Mouse (Mus musculus): ENCODE measurements at regions not wholly inside any gene's neighbourhood (a gene's known extent, or its start where the extent isn't known, plus 50 kb on each side); places are given as distances from the start of the nearest gene placed in this dataset.

DNA sequence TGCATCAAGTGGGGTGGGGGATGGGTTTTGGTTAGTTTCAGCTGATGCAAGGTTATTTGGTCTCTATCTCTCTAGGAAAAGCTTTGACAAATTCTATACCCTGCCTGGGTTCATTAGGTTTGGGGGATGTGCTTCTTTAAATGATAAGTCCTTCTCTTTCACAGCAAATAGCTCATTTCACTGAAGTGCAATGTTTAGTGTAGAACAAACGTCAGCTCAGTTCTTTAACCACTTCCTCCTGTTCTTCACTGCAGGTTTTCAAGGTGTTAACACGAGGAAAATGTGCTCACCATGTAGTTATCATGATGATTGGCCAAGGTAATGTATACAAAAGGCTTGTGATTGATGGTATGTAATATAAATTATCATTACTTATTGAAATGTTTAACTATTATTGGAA is 659.5 kb upstream of the A1bg start:
- no peaks in the 10 kb centered on the region for H3K27me3 ChIP-seq
- no peak overlapping the region for H3K9ac ChIP-seq
- H3K36me3 ChIP-seq: no peaks in the 10 kb centered on the region
- H3K4me2 ChIP-seq (replicated peaks): no peak overlapping the region
- no peak for ATAC-seq (ENCODE audit: insufficient number of reproducible peaks, low FRiP score, low TSS enrichment, low read depth)
- 59% methylated on average over 2 of the region's 2 CpGs for WGBS
- no peaks in the 10 kb centered on the region for H3K4me1 ChIP-seq
- no peak overlapping the region for H3K4me3 ChIP-seq (replicated peaks)
- H3K27ac ChIP-seq (replicated peaks): no peak overlapping the region
- no peaks in the 10 kb centered on the region for H3K9me3 ChIP-seq (replicated peaks)

DNA sequence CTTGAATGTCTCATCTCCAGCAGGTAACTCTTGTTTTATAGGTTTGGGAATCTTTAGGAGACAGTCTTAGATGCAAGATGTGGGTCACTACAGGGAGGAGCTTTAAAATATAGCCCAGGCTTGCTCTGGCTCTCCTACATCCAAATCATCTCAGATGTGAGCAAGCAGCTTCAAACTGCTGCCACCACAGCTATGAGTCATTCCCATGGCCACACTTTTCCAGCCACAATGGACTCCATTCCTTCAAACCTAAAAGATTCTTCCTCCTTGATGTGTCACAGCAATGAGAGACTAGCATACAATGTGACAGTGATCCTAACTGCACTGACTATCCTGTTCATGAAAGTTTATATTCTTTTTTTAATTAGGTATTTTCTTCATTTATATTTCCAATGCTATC is 640.5 kb upstream of the A1bg start:
- H3K36me3 ChIP-seq: no peaks in the 10 kb centered on the region
- H3K9me3 ChIP-seq (replicated peaks): no peaks in the 10 kb centered on the region
- no peak overlapping the region for H3K27ac ChIP-seq (replicated peaks)
- no peak for ATAC-seq (ENCODE audit: insufficient number of reproducible peaks, low FRiP score, low TSS enrichment, low read depth)
- no peak overlapping the region for H3K9ac ChIP-seq
- H3K4me3 ChIP-seq (replicated peaks): no peak overlapping the region
- no peaks in the 10 kb centered on the region for H3K27me3 ChIP-seq
- no peaks in the 10 kb centered on the region for H3K4me1 ChIP-seq
- no peak overlapping the region for H3K4me2 ChIP-seq (replicated peaks)

DNA sequence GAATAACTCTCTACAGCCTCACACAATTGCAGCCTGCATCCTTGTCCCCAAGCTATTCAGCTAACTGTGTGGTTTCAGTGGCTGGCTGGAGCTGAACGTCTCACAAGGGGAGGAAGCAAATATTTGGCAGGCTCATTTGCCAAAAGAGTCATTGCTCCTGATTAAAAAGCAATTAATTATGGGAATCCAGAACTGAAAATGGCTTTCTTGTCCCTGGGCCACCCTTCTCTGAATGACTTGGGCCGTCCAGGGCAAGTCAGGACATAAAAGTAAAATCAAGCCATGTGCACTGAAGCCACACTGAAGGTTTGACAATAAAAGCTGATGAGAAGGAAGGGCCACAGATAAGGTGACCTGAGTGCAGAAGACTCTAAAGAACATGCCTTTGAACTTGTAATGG is 639.4 kb upstream of the A1bg start:
- Histone ChIP-seq H3K4me1 (no peaks in the 10 kb centered on the region), H3K4me3 (replicated peaks) (no peak overlapping the region), H3K27me3 (no peaks in the 10 kb centered on the region), H3K36me3 (no peaks in the 10 kb centered on the region), H3K4me2 (replicated peaks) (no peak overlapping the region), H3K9ac (no peak overlapping the region), H3K27ac (replicated peaks) (no peak overlapping the region), H3K9me3 (replicated peaks) (no peaks in the 10 kb centered on the region)
- no peak for ATAC-seq (ENCODE audit: insufficient number of reproducible peaks, low FRiP score, low TSS enrichment, low read depth)
- 39% methylated on average over 2 of the region's 2 CpGs for WGBS

DNA sequence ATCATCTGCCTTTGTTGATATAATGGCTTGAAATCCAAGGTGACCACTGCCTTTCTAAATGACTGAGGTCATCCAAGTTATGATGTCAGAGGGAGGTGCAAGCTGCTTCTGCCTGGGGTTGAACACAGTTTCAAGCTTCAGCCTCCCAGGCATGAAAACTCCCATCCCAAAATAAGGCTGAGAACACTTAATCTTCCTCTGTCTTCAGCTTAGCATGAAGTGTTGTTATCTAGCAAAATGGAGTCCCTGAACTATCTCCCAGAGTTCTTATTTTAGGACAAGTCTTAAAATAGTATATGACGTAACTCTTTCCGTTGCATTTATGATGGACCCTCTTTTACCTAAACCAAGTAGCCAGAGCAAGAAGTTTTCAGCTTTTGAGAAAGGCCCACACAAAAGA is 631.1 kb upstream of the A1bg start:
- Histone ChIP-seq H3K27me3 (no peaks in the 10 kb centered on the region), H3K27ac (replicated peaks) (no peak overlapping the region), H3K4me1 (no peaks in the 10 kb centered on the region), H3K4me3 (replicated peaks) (no peak overlapping the region), H3K4me2 (replicated peaks) (no peak overlapping the region), H3K36me3 (no peaks in the 10 kb centered on the region), H3K9me3 (replicated peaks) (no peaks in the 10 kb centered on the region), H3K9ac (no peak overlapping the region)
- ATAC-seq (ENCODE audit: insufficient number of reproducible peaks, low FRiP score, low TSS enrichment, low read depth): no peak
- 87% methylated on average over 2 of the region's 2 CpGs for WGBS

DNA sequence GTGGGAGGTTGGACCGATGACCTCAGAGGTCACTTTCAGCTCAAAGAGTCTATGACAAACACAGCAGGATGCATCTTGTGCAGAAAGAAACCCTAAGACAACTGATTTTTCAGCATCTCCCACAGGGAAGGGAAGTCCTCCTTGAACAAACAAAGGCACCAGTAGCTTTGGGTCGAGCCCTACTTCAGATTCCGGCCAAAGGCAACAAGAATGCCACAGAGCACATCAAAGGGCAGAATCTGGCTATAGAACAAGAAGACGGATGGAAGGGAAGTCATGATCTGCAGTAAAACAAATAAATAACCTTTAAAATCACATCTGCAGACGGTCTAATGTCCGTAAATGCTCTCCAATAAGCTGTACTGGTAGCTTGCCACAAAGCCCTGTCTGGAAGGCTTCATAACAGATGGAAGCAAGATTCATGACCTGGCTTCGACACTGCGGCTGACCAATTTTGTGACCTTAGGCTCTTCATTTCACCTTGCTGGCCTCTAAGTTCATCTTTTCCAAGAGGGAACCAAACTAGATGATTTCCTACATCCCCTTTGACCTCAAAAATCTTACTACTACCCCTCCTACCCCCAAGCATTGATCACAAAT is 630.4 kb upstream of the A1bg start:
- Histone ChIP-seq H3K9ac (no peak overlapping the region), H3K4me2 (replicated peaks) (no peak overlapping the region), H3K36me3 (no peaks in the 10 kb centered on the region), H3K9me3 (replicated peaks) (no peaks in the 10 kb centered on the region), H3K27ac (replicated peaks) (no peak overlapping the region), H3K27me3 (no peaks in the 10 kb centered on the region), H3K4me1 (no peaks in the 10 kb centered on the region), H3K4me3 (replicated peaks) (no peak overlapping the region)
- 50% methylated on average over 8 of the region's 8 CpGs for WGBS
- no peak for ATAC-seq (ENCODE audit: insufficient number of reproducible peaks, low FRiP score, low TSS enrichment, low read depth)

DNA sequence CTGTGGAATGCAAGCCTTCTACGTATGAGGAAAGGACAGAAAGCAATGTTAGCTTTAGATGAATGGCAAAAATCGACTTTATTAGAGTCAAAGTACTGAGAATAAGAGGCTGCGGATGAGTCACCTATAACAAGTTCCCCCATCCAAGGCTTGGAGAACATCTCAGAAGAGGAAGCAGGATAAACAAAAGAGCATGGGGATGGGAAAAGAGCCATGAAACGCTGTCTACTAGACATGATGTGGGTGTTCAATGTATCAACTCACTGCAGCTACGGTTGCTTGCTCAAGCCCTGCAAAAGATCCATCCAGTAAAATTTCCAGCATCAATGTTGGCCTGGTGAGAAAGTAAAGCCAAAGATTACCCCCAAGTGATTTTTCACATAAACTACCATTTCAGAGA is 628.4 kb upstream of the A1bg start:
- no peaks in the 10 kb centered on the region for H3K36me3 ChIP-seq
- H3K9ac ChIP-seq: no peak overlapping the region
- WGBS: 84% methylated on average over 5 of the region's 5 CpGs
- no peak for ATAC-seq (ENCODE audit: insufficient number of reproducible peaks, low FRiP score, low TSS enrichment, low read depth)
- H3K9me3 ChIP-seq (replicated peaks): no peaks in the 10 kb centered on the region
- H3K4me1 ChIP-seq: no peaks in the 10 kb centered on the region
- H3K4me3 ChIP-seq (replicated peaks): no peak overlapping the region
- no peak overlapping the region for H3K4me2 ChIP-seq (replicated peaks)
- H3K27ac ChIP-seq (replicated peaks): no peak overlapping the region
- H3K27me3 ChIP-seq: no peaks in the 10 kb centered on the region

DNA sequence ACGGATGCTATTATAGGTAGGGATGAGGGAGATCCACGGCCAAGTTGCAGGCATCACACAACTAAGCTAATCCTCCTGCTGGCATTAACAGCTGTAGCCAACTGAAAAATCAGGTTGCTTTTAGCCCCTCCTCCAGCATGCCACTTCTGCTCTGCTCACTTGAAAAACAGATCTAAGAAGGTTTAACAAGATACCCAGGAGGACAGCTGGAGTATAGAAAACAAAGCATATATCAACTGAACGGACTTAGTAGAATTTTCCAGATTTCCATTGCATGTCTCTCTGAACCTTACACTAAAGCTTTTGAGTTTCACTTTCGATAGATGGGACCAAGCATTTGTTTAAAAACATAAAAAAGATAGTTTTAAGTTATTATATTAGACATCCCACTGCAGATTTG is 625.6 kb upstream of the A1bg start:
- H3K9ac ChIP-seq: no peak overlapping the region
- H3K9me3 ChIP-seq (replicated peaks): no peaks in the 10 kb centered on the region
- no peaks in the 10 kb centered on the region for H3K36me3 ChIP-seq
- H3K27ac ChIP-seq (replicated peaks): no peak overlapping the region
- H3K4me1 ChIP-seq: no peaks in the 10 kb centered on the region
- no peak overlapping the region for H3K4me2 ChIP-seq (replicated peaks)
- H3K27me3 ChIP-seq: no peaks in the 10 kb centered on the region
- 69% methylated on average over 4 of the region's 4 CpGs for WGBS
- ATAC-seq (ENCODE audit: insufficient number of reproducible peaks, low FRiP score, low TSS enrichment, low read depth): no peak
- H3K4me3 ChIP-seq (replicated peaks): no peak overlapping the region

DNA sequence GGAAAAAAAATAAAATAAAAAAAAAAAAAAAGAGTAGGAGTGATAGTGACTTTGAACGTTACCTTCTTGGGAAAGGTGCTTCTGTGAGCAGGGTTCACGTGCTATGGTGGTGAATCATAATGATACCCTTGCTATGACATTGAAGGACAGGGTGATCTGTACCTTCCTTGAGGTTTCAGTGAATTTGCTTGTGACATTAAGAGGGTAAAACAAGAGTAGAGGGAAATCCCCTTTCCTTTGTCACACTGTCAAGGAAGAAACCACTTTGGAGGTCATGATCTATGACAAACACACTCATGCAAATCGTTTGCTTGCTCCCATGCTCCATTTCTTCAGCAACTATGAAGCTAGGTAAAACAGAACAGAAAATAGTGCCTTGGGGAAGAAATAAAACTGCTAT is 623.8 kb upstream of the A1bg start:
- Histone ChIP-seq H3K27ac (replicated peaks) (no peak overlapping the region), H3K9me3 (replicated peaks) (no peaks in the 10 kb centered on the region), H3K27me3 (no peaks in the 10 kb centered on the region), H3K4me3 (replicated peaks) (no peak overlapping the region), H3K9ac (no peak overlapping the region), H3K4me2 (replicated peaks) (no peak overlapping the region), H3K4me1 (no peaks in the 10 kb centered on the region), H3K36me3 (no peaks in the 10 kb centered on the region)
- 82% methylated on average over 3 of the region's 3 CpGs for WGBS
- no peak for ATAC-seq (ENCODE audit: insufficient number of reproducible peaks, low FRiP score, low TSS enrichment, low read depth)

DNA sequence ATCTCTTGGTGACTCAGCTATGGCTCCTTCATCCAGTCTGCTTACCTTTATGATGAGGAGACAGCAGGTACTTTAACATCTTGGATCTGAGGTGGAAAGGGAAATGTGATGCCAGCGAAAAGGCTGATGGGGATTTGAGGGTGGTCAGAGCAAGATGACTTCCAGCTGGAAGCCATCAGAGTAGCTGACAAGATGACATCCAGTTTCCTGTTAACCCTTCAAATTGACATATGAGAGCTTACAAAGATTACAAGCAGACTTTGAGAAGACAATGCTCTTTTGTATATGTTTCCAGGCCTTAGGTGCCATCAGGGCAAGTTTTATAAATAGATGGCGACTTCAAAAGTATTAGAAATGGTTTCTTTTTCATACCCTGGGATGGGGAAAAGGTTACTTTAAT is 621.3 kb upstream of the A1bg start:
- H3K4me1 ChIP-seq: peaks cover 7% of the 10 kb centered on the region; the same call in 1 of the 2 replicates

DNA sequence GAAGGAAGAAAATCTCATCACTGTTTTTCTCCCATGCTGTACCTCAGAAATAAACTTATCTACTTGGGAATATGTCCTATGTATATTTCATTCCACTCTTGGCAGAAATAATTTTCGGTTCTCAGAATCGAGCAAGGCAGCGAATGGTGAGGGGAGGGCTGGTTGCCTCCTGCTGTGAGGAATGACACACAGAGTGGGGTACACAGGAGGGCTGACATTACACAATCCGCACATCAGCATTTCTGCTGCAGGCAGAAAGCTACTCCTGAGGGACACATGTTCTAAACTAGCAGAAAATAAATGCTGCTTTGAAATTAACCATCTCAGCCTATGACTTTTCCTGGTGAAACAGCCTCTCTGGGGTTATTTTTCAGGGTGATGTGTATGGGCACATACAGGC is 618.8 kb upstream of the A1bg start:
- Histone ChIP-seq H3K4me3 (replicated peaks) (no peak overlapping the region), H3K27ac (replicated peaks) (no peak overlapping the region), H3K36me3 (no peaks in the 10 kb centered on the region), H3K9ac (no peak overlapping the region), H3K9me3 (replicated peaks) (no peaks in the 10 kb centered on the region), H3K27me3 (no peaks in the 10 kb centered on the region), H3K4me2 (replicated peaks) (no peak overlapping the region), H3K4me1 (peaks cover 7% of the 10 kb centered on the region; the same call in 1 of the 2 replicates)
- no peak for ATAC-seq (ENCODE audit: insufficient number of reproducible peaks, low FRiP score, low TSS enrichment, low read depth)
- WGBS: 32% methylated on average over 4 of the region's 4 CpGs

More for the DNA sequence above, 621.3 kb upstream of the A1bg start:
- no peak overlapping the region for H3K27ac ChIP-seq (replicated peaks)
- no peaks in the 10 kb centered on the region for H3K36me3 ChIP-seq
- no peaks in the 10 kb centered on the region for H3K27me3 ChIP-seq
- ATAC-seq (ENCODE audit: insufficient number of reproducible peaks, low FRiP score, low TSS enrichment, low read depth): no peak
- no peaks in the 10 kb centered on the region for H3K9me3 ChIP-seq (replicated peaks)
- H3K4me3 ChIP-seq (replicated peaks): no peak overlapping the region
- 32% methylated on average over 2 of the region's 2 CpGs for WGBS
- H3K9ac ChIP-seq: no peak overlapping the region
- H3K4me2 ChIP-seq (replicated peaks): no peak overlapping the region

DNA sequence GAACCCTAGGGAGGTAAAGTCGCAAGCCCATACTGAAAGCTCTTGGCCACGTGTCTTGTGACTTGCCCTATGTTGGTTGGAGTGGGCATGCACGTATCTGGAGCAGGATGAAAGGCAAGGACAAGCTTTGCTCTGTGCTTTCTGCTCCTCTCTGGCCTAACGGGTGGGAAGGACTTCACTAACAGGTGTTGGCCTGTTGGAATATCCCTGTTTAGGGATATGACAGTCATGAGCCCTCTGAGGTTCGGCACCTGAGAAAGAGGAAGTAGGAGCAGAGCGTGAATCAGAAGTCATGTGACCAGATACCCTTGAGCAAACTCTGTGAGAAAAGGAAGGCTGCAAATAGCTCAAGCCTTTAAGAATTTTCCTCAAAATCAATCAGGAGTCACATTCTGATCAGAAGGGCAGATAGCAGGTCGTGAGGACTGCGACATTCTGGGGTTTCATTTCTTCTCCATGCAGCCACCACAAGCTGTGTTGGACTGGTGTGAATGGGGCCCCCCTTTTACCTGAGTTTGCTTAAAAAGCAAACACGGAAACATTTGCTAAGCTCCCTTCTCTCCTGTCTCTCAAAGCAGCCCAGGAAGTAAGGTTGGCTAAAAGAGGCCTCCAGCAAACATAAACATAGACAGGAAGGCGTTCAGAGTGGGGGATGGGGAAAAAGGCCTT is 618.1 kb upstream of the A1bg start:
- Histone ChIP-seq H3K27ac (replicated peaks) (peak overlapping the region; percentile 1; the same call in 1 of the 2 replicates), H3K9me3 (replicated peaks) (no peaks in the 10 kb centered on the region), H3K4me3 (replicated peaks) (no peak overlapping the region), H3K9ac (no peak overlapping the region), H3K36me3 (no peaks in the 10 kb centered on the region), H3K4me1 (peaks cover 8% of the 10 kb centered on the region; the same call in 1 of the 2 replicates), H3K27me3 (no peaks in the 10 kb centered on the region), H3K4me2 (replicated peaks) (no peak overlapping the region)
- 52% methylated on average over 10 of the region's 10 CpGs for WGBS
- ATAC-seq (ENCODE audit: insufficient number of reproducible peaks, low FRiP score, low TSS enrichment, low read depth): no peak

DNA sequence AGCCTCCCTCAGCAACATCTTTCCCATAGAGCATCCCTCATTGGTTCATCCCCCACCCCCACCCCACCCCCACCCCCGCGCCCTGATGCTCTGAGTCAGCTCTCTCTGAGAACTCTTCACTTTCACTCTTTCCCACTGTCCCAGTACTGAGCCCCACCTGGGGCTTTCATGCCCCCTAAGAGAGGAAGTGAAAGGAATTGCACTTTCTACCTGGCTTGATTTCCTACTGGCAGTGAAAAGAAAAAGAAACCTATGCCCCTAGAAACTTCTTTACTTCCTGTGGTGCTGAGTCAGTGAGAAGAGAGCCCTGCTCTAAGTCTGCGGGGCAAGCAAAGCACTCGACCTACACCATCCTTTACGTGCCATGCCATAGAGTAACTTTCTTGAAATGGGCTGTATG is 616.1 kb upstream of the A1bg start:
- Histone ChIP-seq H3K4me1 (peaks cover 13% of the 10 kb centered on the region; the same call in 1 of the 2 replicates), H3K27me3 (no peaks in the 10 kb centered on the region), H3K9me3 (replicated peaks) (no peaks in the 10 kb centered on the region), H3K9ac (no peak overlapping the region), H3K36me3 (no peaks in the 10 kb centered on the region), H3K4me3 (replicated peaks) (no peak overlapping the region), H3K4me2 (replicated peaks) (no peak overlapping the region), H3K27ac (replicated peaks) (no peak overlapping the region)
- WGBS: 58% methylated on average over 5 of the region's 5 CpGs
- no peak for ATAC-seq (ENCODE audit: insufficient number of reproducible peaks, low FRiP score, low TSS enrichment, low read depth)
